Mouse (Mus musculus) lung, embryonic 14.5 days (tissue): ENCODE data around the gene Slc22a17. TPM values are rescaled to one million over a fixed set of nuclear protein-coding genes. Genes with fewer than 3 reads are reported as not detected.

Experiments
- ATAC-seq: fragments of 200-750 bp; cut with Nextera tagmentation; 2 replicates; pipeline ENCODE4 v1.8.0; 2017; ENCODE audit warnings: mild to moderate bottlenecking, moderate TSS enrichment, moderate library complexity; ENCODE audit not compliant: insufficient read depth
- DNase-seq: peaks from one replicate; pipeline ENCODE4 v3.0.0-alpha.2; 2015
- H3K27ac ChIP-seq: fragments of 300-500 bp; sonication (generic); 2 replicates; pipeline ENCODE4 v1.5.1; 2014; ENCODE audit warnings: low read depth, mild to moderate bottlenecking, moderate library complexity
- H3K27me3 ChIP-seq: fragments of 300-500 bp; sonication (generic); 2 replicates; pipeline ENCODE4 v1.6.1; 2014; ENCODE audit warnings: low read length, control low read depth; ENCODE audit not compliant: insufficient read depth
- H3K36me3 ChIP-seq: fragments of 300-500 bp; sonication (generic); 2 replicates; pipeline ENCODE4 v1.6.1; 2014; ENCODE audit warnings: control low read depth; ENCODE audit not compliant: insufficient read depth
- H3K4me1 ChIP-seq: fragments of 300-500 bp; sonication (generic); 2 replicates; pipeline ENCODE4 v1.6.1; 2014; ENCODE audit warnings: antibody characterized with exemption, control low read depth; ENCODE audit not compliant: insufficient read depth
- H3K4me2 ChIP-seq: fragments of 300-500 bp; sonication (generic); 2 replicates; pipeline ENCODE4 v1.6.1; 2014; ENCODE audit warnings: mild to moderate bottlenecking
- H3K4me3 ChIP-seq: fragments of 300-500 bp; sonication (generic); 2 replicates; pipeline ENCODE4 v1.5.1; 2014; ENCODE audit warnings: low read depth, low read length
- H3K9ac ChIP-seq: fragments of 300-500 bp; sonication (generic); 2 replicates; pipeline ENCODE4 v1.6.1; 2014
- H3K9me3 ChIP-seq: fragments of 300-500 bp; sonication (generic); 2 replicates; pipeline ENCODE4 v1.6.1; 2016; ENCODE audit warnings: low read depth, low read length, control low read depth
- CTCF ChIP-seq: IDR thresholded peaks from 2 replicates; pipeline ENCODE4 v1.5.1; 2016; ENCODE audit warnings: antibody characterized with exemption, low read depth
- WGBS: fragments of 180-500 bp; shearing (Covaris S2); extraction: QIAGEN DNeasy Blood & Tissue Kit; methylation state at CpG from one replicate; pipeline ENCODE4 v1.1.7; 2014; 5-methylcytosine and 5-hydroxymethylcytosine counted together
- polyA plus RNA-seq: library from polyadenylated mRNA; unstranded; fragments of >200 nt; fragmentation: Nextera tagmentation; extraction: Ambion mirVana; gene quantifications from 2 replicates; pipeline ENCODE4 v1.2.1, GENCODE M21; 2014

Slc22a17 gene
- polyA plus RNA-seq, 1 experiment from 2014 or later, result 29.2 TPM

DNA sequence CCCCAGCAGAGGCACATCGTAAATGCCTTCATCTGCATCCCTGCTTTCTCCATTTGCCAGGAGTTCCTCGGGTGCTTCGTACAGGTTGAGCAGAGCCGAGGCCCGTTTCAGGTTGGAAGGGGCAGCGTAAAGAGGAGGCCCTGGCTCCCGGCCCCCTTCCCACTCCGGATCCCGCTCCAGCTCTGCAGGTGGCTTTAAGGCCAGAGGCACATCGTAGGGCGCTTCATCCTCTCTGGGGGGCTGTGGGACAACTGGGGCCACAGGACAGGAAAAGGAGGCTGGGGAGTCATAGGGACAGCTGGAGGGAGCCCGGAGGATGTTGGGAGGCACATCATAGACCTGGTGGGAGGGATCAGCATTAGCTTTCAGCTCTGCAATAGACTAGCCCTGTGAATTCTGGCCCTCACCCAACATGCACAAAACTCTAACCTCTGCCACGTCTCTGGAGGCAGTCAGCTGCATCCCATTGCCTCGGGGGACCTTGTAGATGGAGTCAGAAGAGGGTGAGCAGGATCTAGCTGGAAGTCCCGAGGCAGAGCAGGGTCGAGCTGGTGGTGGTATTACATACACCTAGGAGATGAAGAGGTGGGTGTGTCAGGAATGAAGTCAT, 7.2 kb upstream of the Slc22a17 start:
- peaks cover 50% of the 10 kb centered on the region for H3K36me3 ChIP-seq

DNA sequence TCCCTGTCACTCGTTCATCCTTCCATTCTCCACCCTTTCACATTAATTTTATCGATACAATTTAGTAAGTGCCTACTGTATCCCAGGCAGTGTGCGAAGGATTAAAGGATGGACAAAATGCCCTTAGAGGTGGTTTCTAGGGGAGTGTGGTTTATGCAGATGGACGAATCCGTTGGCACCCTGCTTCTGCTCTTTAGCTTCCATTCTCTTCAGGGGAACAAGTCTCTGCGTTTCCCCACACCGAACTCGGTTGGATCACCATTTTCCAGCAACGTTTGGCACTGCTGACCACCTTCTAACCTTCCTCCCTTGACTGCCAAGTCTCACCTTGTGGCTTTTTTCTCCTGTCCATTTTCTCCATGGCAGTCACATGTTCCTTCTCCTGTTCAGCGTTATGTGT, 411 bp upstream of the Slc22a17 start:
- H3K27ac ChIP-seq, result peak overlapping the region; percentile 82; the same call in 1 of the 2 replicates
- DNase-seq (peak; percentile 24), ATAC-seq (peak; percentile 12; the same call in 1 of the 2 replicates)
- no peaks in the 10 kb centered on the region; the same call in 1 of the 2 replicates for H3K27me3 ChIP-seq
- peak overlapping the region; percentile 88 for H3K4me3 ChIP-seq
- peak overlapping the region; percentile 99 for H3K4me2 ChIP-seq
- H3K36me3 ChIP-seq, result peaks cover 33% of the 10 kb centered on the region
- H3K4me1 ChIP-seq, result no peaks in the 10 kb centered on the region
- peak overlapping the region; percentile 93 for H3K9ac ChIP-seq
- no peaks in the 10 kb centered on the region for H3K9me3 ChIP-seq
- no peak for TF ChIP-seq CTCF
- WGBS, result 14% methylated on average over 10 of the region's 10 CpGs

More for the DNA sequence above, 7.2 kb upstream of the Slc22a17 start:
- 89% methylated on average over 16 of the region's 16 CpGs for WGBS
- Histone ChIP-seq H3K4me1 (no peaks in the 10 kb centered on the region), H3K9ac (no peak overlapping the region), H3K27me3 (no peaks in the 10 kb centered on the region), H3K4me3 (no peak overlapping the region), H3K9me3 (no peaks in the 10 kb centered on the region), H3K27ac (no peak overlapping the region), H3K4me2 (no peak overlapping the region)
- ATAC-seq (no peak), DNase-seq (no peak)
- no peak for TF ChIP-seq CTCF

DNA sequence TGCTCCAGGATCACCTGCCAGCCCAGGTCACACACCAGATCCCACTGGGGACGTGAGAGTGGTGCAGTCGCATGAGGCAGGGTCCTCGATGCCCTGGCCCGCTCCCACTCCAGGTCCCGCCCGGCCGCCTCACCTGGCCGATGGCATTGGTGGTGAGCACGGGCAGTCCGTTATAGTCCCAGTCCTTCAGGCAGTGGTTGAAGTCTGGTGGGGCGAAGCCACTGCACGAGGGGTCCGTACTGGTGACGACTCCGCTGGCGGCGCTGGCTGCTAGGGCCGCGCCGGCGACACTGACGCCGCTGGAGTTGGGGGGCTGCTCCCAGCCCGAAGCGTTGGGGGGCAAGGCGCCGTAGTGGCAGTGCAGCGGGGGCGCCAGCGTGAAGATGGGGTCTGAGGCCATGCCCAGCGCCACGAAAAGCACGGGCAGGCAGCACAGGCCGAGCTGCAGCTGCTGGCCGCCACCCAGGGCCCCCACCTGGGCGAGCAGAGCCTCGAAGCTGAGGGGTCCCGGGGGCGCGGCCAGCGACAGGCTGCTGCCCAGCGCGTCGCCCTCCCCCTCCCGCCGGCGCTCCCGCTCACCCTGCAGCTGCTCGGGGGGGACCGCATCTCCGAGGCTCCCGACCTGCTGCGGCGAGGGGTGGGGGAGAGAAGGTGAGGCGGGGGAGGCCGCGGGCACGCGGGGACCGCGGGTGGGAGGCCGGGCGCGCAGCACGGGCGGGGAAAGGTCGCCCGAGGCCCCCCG, 652 bp downstream of the Slc22a17 start:
- H3K27me3 ChIP-seq, result no peaks in the 10 kb centered on the region; the same call in 1 of the 2 replicates
- H3K36me3 ChIP-seq, result peaks cover 37% of the 10 kb centered on the region
- no peaks in the 10 kb centered on the region for H3K4me1 ChIP-seq
- ATAC-seq (peak; percentile 59), DNase-seq (peak; percentile 43)
- peak overlapping the region; percentile 93 for H3K9ac ChIP-seq
- under 1% methylated on average over 58 of the region's 69 CpGs for WGBS
- peak overlapping the region; percentile 99 for H3K4me2 ChIP-seq
- peak overlapping the region; percentile 88 for H3K4me3 ChIP-seq
- no peaks in the 10 kb centered on the region for H3K9me3 ChIP-seq
- H3K27ac ChIP-seq, result peak overlapping the region; percentile 82
- TF ChIP-seq CTCF, result no peak

DNA sequence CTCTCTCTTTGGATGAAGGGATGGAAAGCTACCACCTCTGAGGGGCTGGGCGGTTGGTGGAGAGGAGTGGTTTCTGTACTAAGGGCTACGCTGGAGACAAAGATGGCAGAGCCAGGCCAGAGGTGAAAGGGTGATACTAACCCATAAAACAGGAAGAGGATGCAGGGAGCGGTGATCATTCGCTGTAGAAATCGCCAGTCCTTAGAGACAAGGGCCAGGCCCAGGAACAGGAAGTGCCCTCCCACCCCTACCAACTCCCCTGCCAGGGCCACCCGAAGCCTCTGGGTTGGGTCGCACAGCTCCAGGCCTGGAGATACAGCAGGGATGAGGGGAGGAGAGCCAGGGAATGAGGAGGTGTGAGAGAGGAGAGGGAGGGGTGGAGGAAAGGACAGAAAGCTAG, 4.2 kb downstream of the Slc22a17 start:
- Histone ChIP-seq H3K27me3 (no peaks in the 10 kb centered on the region; the same call in 1 of the 2 replicates), H3K9ac (no peak overlapping the region), H3K4me3 (no peak overlapping the region), H3K4me2 (no peak overlapping the region), H3K36me3 (peaks cover 35% of the 10 kb centered on the region), H3K27ac (no peak overlapping the region), H3K9me3 (no peaks in the 10 kb centered on the region), H3K4me1 (no peaks in the 10 kb centered on the region)
- ATAC-seq (no peak), DNase-seq (no peak)
- WGBS, result 79% methylated on average over 7 of the region's 7 CpGs
- no peak for TF ChIP-seq CTCF

DNA sequence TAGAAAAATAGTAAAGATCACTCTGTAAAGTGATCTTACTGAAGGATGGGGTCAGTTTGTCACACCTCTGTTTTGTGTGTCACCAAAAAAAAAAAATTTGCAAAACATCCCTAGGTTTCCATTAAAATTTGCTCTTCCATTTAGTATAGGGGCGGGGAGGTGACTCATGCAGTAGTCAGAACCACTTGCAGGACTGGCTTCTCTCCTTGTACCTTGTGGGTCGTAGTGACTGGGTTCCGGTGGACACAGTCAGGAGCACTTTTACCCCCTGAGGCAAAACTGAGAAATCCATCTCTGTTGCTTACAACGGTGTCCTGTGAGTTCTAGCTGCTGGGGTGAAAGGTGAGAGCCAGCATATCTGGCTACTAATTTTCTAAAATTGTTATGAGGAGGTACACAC, 9.3 kb downstream of the Slc22a17 start:
- TF ChIP-seq CTCF, result no peak
- Histone ChIP-seq H3K9ac (no peak overlapping the region), H3K4me1 (no peaks in the 10 kb centered on the region), H3K9me3 (no peaks in the 10 kb centered on the region), H3K36me3 (peaks cover 31% of the 10 kb centered on the region), H3K27me3 (no peaks in the 10 kb centered on the region), H3K27ac (no peak overlapping the region), H3K4me2 (no peak overlapping the region), H3K4me3 (no peak overlapping the region)
- 91% methylated on average over 4 of the region's 4 CpGs for WGBS
- DNase-seq (no peak), ATAC-seq (no peak)

DNA sequence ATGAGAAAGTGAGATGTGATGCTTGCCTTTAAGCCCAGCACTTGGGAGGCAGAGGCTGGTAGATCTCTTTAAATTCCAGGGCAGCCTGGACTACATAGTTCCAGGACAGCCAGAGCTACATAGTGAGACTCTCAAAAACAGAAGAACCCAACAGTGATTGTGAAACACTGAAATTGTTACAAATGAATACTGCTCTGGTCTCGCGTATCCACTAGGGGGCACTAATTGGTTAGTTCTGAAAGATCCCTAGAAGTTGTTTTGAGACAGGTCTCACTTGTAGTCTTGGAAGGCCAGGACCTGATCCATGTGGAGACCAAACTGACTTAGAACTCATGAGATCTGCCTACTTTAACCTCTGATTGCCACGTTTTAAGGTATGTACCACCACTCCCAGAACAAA, 12.5 kb downstream of the Slc22a17 start:
- Histone ChIP-seq H3K4me1 (no peaks in the 10 kb centered on the region; the same call in 1 of the 2 replicates), H3K36me3 (peaks cover 39% of the 10 kb centered on the region), H3K4me3 (no peak overlapping the region), H3K27me3 (no peaks in the 10 kb centered on the region), H3K9me3 (no peaks in the 10 kb centered on the region), H3K27ac (0 out of 2 replicates have a peak overlapping the region, but pooled peaks have one; percentile 14), H3K4me2 (no peak overlapping the region), H3K9ac (no peak overlapping the region)
- DNase-seq (peak; percentile 96), ATAC-seq (peak; percentile 76)
- peak; percentile 86 for TF ChIP-seq CTCF
- WGBS, result 0% methylated on average over 3 of the region's 3 CpGs

DNA sequence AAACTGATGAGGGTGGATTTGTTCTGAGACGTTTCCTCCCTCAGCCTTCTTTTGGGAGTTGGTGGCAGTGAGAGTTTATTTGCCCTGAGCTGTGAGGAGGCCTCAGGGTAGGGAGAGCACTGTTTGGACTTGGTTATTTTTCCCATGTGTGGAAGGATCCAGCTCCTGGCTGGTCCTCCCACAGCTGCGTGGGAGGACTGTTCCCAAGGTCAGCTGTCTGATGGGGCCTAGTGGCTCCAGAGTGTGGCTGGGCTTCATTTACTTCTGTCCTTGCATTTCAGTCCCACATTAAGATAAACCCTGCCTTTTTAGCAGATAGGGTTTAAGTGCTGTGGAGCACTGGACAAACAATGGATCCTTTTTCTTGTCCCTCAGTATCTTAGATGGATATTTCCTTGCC, 15.5 kb downstream of the Slc22a17 start:
- no peaks in the 10 kb centered on the region; the same call in 1 of the 2 replicates for H3K4me1 ChIP-seq
- no peak overlapping the region for H3K4me2 ChIP-seq
- H3K9ac ChIP-seq, result no peak overlapping the region
- H3K27me3 ChIP-seq, result no peaks in the 10 kb centered on the region
- peaks cover 40% of the 10 kb centered on the region for H3K36me3 ChIP-seq
- WGBS, result 48% methylated on average over 2 of the region's 2 CpGs
- H3K4me3 ChIP-seq, result no peak overlapping the region
- H3K27ac ChIP-seq, result no peak overlapping the region
- TF ChIP-seq CTCF, result no peak
- DNase-seq, result no peak
- ATAC-seq, result no peak
- no peaks in the 10 kb centered on the region for H3K9me3 ChIP-seq
